Mouse (Mus musculus): ENCODE measurements around the gene Hyls1.

Hyls1 gene

DNA sequence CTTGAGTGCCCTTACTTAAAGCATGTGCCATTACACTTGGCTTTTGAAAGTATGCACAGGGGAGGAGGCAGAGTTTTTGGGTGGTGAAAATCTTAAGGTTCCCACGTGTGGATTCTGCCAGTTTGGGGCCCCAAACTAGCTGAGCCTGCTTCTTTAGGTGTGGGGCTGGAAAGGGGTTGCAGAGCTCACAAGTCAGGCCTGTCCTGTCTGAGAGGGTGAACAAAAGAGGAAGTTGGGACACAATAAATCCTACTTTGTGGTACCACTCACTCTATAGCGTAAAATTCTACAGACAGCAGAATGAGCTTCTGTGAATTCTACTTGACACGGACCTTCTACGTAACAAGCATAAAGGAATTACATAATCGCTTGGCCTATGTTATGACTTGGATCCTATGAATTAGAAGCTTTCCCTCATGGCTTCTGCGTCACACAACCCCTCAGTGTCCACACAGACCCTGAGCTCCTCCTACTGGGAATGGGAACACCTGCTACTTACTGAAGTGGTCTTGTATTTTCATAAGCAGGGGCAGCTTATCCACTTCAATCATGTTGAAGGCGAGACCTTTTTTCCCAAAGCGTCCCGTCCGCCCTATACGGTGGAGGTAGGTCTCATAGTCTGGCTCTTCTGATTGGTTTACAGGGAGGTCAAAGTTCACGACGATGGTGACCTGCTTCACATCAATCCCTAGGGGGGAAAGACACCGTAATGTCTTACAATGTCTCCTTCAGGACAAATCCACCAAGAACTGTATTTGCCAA is 26.9 kb downstream of the Hyls1 start:
- no peak for DNase-seq

DNA sequence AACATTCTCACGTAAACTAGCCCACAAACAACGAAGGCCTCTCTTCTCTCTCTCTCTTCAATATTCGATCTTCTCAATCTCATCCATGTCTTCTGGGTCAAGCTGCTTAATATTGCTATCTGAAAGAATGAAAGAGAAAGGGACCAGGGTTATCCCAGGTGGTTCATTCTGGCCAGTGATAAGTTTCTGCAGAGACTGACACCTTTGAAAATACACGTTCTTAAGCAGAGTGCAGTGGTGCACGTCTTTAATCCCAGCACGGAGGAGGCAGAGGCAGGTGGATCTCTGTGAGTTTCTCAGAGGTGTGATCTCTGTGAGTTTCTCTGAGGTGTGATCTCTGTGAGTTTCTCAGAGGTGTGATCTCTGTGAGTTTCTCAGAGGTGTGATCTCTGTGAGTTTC is 28.3 kb downstream of the Hyls1 start:
- DNase-seq: no peak

DNA sequence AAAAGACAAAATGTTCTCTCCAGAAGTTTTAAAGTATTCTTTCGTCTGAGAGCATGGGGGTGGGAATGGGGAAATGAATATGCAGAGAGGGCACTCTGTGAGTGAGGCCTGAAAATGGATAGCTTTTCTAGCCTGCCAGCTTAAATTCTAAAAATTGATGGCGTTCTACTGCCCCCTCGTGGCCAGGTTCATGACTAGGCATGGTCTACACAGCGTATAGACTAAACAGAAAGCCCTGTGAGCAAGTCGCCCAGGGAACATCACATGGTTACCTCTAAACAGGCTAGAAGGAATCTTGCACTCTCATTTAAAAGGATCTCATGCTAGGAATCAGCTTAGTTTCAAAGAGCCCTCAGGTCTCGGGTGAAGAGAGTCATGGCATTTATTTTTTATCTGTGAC is 28.7 kb downstream of the Hyls1 start:
- DNase-seq: peak in 1 of 2 experiments; percentile 24

DNA sequence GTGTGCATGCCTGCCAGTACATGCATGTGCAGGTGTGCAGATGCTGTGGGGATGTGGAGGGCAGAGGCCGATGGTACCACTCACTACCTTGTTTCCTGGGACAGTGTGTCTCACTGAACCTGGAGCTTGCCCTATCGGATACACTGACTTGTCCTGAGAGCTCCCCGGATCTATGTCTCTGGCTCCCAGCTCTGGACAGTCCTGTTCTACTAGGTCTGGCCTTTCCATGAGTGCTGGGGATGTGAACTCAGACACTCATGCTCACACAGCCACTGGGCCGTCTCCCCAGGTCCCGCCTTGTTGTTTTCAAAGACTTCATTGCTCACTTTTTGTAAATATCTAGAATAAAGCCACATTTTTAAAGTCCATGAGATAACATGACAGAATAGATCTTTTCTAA is 29.2 kb downstream of the Hyls1 start:
- no peak for DNase-seq

DNA sequence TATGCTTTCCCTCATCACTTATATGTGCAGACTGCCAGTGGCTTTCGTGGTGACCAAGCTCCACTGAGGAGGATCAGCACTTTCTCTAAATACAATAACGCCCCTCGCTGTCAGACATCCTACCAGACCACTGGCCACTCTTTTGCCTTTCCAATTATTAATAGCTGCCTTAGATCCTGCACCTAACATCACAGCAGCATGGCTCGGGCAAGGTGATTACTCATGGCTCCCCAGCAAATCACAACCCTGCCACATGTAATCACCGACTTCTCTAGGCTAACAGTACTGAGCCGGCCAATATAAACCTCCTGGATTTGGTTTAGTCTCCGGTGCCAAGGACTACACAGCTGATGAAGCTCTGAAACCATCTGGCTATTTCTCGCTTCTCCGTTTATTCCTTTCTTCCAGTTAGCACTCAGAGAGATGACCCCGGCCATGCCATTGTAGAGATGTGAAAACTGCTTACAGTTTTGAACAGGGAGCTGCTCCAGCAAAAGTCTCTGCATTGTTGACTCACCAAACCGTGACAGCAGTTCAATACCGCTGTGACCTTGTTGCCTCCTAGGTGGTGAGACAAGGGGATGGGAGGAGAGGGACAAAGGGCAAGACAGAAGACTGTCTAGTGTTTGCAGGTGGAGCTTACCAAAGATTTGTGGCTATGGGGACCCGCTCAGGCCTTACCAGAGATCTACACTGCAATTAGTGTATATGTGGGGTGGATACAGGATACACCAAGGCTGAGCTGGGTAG is 31.0 kb downstream of the Hyls1 start:
- no peak for DNase-seq

DNA sequence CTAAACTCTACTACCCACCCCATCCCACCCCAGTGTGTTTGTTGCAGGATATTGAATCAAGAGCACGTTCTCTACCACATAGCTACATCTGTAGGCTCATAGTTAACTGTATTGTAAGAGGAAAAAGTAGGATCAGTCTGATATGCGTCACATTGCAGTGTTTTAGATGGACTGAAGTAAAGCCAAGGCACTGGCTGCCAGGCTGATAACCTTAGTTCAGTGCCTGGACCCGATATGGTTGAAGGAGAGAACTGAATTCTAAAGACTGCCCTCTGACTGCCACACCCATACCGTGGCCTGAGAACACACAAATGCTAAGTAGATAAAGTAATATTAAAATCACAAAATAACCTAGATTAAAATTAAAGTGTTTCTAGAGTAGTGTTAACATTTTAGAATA is 34.3 kb downstream of the Hyls1 start:
- no peak for DNase-seq

DNA sequence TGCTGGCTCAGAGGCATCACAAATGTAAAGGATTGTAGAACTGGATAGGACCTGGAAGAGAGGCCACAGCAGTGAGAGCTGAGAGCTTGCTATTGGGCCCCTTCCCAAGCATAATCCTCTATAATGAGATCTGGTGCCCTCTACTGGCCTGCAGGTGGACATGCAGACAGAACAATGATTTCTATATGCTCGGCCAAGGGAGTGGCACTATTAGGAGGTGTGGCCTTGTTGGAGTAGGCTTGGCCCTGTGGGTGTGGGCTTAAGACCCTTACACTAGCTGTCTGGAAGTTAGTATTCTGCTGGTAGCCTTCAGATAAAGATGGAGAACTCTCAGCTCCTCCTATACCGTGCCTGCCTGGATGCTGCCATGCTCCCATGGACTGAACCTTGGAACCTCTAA is 35.1 kb downstream of the Hyls1 start:
- DNase-seq: no peak

DNA sequence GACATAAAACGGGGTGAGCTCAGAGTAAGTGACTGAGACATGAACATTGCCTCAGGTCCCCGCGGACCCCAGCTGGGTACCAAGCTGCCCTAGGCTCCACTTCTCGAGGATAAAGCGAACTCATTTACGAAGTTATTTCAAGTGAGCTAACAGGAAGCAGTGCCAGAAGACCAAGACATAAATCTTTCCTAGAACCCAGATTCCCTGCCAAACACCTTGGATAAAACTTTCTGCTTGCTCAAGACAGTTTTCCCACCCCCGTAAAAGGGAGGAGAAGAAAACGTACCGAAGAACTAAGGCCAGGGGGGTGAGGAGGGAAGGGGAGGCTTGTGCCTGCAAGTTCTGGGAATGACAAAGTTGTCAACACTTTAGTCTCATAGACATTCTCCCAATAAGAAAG is 36.9 kb downstream of the Hyls1 start:
- DNase-seq: no peak

DNA sequence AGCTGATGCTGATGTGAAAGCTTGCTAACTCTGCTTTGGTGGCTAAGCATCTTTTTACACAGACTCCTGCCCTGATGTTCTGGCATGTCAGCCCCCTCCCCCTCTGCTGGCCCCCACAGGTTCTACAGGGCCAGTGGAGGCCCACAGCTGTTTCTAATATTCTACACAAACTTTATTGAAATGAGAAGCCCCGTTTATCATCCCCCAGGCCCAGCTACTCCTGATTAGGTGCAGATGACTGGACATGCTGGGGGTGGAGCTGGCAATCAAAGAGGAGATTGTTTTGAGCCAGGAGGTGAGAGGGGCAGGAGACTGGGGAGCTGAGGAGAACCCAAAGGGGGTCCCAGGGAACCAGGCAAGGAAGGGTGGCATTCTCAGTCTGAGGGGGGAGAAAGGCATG is 40.4 kb downstream of the Hyls1 start:
- DNase-seq: no peak

DNA sequence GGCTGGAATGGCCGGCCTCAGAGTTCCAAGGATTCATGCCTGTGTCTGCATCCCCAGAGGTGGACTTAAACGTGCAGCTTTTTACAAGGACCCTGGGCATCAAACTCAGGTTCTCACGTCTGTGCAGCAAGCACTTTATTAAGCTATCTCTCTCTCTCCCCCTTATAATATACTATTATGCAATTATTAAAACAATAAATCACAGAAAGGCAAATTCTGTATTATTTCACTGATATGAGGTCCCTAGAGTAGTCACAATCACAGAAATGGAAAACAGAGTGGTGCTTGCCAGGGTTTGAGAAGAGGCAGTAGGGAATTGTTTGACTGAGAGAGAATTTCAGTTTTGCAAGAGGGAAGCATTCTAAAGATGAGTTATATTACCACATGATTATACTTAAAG is 41.1 kb downstream of the Hyls1 start:
- DNase-seq: no peak

DNA sequence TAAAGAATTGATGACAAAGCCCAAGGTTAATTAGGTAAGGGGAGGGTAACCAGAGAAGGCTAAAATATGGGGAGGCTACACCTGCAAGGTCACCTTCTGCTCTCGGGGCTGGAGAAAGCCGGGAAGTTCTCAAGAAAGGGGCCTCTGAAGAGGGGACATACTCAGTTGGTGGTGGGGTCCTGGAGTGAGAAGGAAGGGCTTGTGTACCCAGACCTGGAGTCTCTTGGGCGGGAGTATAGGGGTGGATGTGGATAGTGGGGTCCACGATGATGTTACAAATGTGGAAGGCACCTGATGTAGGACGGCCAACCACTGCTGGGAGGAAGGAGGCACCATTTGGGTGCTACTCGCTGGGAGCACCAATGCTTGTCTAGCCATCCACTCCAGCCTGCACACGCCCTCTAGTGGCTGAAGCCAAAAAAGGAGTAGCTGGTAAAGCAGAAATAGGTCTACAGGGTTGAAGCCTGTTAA is 46.2 kb downstream of the Hyls1 start:
- DNase-seq: peak in 1 of 2 experiments; percentile 29

DNA sequence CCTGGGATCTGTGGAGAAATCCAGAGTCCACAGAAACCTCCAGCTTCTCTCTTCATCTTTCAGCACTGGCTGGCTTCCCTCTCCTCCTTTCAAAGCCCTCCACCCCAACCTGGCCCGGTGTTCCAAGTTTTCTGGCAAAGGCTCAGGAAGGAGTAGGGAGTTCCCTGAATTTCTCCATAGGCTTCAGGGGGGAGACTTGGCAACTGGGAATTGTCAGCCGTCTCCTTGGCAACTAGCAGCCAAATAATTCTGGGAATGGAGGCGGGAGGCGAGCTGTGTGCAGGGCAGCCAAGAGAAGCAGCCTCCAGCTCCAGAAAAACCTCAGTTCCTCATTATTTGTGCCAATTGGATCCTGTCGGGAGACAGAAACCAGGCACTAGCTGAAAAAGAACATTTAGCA is 46.7 kb downstream of the Hyls1 start:
- DNase-seq: no peak

DNA sequence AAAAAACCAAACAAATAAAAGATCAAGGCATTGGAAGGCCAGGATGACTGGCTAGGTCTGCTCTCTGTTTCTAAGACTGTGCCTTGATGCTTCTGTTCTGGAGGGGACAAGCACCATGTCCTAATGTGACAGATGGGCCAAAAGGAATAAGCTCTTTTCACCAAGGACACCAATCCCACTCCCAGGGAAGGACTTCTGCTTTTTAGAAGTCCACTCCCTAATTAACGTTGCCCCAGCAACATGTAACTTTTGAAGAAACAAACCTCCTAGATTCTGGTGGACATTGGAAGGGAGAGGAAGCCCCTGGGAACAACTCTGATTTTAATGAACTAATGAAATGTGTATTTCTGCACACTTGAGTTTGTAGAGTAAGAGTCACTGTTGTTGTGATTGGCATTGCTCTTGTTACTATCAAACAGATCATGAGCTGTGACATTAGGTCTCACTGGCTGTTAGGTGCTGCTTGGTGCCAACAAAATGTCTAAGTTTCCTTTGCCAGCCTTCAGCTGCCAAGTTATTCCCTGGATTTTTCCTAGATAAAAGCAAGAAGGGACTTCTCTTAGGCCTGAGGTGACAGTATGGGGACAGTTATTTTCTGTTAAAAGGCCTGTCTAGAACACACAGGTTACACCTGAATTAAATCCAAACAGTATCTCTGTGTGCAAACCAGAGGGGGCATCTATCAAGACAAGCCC is 47.2 kb downstream of the Hyls1 start:
- DNase-seq: no peak

DNA sequence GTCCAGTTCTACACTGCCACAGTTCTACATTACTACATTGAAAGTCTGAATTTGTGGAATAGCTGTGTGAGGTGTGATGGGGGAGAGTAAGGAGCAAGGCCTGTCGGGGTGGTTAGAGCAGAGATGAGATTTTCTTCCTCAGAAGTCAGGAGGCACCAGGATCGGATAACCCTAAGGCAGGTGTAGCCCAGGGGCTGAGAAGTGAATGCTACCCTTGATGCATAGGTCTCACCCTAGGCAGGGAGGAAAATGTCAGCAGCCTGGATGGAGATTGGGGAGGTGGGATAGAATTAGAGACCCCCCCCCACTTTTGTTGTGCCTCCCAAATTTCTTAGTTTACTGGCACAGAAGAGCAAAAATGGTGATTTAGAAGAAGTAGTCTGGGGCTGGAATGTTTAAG is 48.0 kb downstream of the Hyls1 start:
- no peak for DNase-seq

DNA sequence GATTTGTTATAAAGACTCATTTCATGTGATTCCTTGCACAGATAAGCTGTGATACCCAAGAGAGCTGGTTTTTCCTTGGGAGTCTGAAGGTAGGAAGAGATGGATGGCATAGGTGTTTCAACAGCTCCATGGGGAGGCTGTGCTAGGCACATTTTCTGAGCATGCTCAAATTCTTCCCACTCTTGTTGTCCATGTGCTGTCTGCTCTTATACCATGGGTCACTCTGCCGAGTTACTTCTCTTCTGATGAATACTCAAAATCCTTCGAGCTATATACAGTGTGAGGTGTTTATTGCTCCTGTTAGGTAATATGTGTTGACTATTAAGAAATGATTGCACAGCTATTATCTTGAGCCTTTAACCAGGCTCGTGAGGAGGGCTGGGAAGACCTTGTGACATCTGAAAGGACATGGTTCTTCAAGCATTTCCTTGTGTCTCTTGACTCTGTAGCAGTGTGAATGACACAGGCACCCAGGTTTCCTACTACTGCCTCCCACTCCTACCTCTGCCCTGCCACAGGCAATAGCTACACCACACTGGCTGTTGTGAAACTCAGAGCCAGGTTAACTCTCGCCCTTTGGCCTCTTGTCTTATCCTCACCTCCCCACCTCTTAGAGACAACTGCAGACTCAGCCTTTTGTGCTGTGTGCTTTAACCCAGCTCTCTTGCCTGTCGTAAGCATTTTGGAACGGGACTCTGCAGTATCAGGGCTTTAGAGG is 49.4 kb downstream of the Hyls1 start:
- DNase-seq: no peak

DNA sequence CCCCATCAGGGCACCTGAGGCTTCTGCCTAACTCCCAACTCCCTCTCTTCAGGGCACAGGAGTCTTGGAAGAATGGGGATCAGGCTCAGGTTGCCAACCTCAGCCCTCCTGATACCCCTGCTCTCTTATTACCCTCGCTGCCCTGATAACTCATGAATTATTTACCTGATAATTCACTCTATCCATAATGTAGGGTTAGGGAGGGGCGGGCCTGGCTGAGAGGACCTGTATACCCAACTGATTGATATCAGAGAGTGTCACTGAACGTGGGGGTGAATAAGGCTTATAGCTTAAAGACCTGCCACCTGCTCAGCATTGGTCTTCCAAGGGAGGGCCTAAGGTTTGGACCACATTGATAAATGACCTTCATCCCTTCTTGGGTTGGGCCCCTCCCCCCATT is 52.0 kb downstream of the Hyls1 start, which contains the start of gene Gm1113:
Gm1113 (minus strand) TSS at position 101 of the 400 bp plus-strand sequence.
- DNase-seq: no peak

DNA sequence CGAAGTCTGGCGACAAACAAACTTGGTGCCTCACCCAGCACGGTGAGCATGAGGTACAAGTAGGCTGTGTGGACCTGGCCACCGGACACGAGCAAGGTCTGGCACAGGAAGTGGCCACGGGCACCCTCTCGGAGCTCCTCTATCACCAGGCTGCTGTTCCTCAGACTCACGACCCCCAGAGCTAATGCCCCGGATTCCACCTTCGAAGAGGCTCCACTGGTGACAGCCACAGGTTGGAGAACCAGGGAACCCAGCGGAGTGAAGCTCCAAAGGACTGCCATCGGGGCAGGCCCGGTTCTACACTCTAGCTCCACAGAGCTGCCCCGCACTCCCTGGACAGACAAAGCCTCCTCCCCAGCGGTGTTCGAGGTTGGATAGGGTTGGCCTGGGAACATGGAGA is 53.5 kb downstream of the Hyls1 start:
- no peak for DNase-seq

DNA sequence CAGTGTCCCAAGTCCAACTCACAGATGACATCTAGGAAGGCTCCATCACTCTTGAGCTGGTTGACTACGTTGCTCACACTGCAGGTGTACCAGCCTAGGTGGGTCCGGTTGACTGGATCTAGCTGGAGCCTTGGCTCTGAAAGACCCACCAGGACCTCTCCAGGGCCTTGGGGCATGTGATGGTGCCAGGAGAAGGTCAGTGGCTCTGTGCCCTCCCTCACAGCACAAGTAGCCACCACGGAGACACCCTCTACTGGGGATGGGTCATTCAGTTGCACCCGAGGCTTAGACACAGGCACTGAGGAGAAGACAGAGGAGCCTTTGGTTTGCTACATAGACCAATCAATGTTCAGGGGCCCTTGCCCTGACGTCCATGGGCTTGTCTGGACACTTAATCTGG is 54.0 kb downstream of the Hyls1 start:
- DNase-seq: no peak

DNA sequence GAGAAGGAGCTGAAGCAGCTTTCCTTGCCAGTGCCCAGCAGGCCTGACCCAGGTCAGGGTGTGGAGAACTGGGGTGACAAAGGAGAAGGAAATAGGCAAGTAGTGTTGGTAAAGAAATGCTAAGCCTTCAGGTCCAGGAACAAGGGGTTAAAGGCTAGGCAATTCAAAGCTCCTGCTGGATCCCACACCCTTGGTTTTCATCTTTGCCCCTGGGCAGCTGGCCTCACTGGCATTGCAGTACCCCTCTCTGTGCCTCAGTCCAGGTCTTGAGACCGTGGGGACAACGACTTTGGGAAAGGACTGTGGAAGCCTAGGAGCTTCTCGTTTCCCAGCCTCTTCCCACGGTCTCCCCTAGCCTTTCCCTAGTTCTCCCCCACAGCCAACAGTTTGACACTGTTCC is 56.3 kb downstream of the Hyls1 start:
- DNase-seq: no peak
